Mouse (Mus musculus): Measurements from ENCODE around the gene Rpl7l1.

The Rpl7l1 gene

DNA sequence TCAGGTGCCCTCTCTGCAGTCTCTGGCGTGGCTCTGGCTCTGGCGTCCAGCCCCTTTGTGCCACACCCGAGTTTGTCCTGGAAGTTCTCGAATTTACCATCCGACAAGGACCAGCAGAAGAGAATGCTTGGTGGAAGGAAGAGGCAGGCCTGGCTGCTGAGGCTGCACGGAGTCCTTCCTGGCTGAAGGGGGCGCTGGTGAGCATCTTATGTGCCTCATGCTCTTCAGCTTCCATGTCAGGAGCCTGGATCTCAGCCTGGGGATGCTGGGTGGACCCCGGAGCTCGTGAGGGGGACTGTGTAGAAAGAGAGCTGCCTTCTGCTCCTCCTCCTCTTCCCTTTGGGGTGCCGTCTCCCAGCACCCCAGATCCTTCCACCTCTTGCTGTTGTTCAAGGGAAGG is 46.3 kb downstream of the Rpl7l1 start:
- no peak for DNase-seq (ENCODE audit: low spot score)

DNA sequence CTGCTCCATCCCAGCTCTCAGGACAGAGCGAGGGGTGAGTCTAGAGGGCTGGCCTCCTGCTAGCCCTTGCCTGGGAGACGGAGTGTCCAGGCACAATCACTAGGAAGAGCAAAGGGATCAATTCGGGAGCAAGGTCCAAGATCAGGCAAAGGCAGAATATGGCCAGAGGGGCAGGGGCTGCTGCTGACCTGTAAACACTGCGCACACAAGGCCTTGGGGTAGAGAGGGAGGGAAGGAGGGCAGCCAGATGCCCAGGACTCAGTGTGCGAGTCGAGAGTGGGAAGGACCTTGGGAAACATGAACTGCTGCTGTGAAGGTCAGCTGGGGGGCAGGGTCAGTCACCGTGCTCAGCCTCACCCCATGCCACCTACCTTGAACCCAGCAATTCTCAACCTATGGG is 47.2 kb downstream of the Rpl7l1 start:
- no peak for DNase-seq (ENCODE audit: low spot score)

DNA sequence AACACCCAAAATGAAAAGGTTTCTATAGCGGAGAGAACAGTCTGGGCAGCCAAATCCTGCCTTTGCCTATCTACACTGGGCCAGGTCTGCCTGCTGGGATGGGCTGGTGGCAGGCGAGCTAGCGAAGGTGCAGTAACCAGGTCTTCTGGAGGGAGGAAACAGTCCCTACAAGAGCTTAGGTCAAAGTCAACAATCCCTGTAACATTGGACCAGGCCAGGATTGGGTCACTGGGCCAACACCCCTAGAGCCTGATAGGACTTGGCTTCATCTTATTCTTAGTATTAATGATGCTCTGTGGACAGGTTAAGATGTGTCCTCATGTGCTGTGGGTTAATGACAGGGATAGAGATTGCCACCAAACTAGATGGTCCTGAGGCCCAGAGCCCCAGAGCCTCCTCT is 48.4 kb downstream of the Rpl7l1 start:
- DNase-seq (ENCODE audit: low spot score) = no peak

DNA sequence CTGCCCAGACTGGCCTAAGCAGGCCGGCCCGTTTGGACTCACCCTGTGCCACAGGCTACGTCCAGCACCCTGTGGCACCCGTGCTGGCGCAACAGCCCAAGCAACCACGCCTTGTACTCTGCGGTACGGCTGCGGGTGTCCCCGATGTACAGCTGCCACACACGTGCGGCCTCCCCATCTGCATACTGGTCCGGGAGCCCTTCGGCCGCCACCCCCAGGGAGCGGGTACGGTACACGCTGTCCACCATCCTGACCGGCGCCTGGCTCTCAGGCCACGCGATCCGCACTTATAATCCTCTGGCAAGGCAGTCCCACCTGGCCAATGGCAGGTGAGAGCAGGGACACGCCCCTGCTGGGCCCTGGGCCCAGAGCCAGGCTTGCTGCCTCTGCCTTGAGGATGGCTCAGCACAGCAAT is 53.6 kb downstream of the Rpl7l1 start, which contains the start of gene Gnmt:
Gene Gnmt (minus strand): TSS at position 265 of the 415 bp plus-strand sequence.
- DNase-seq (ENCODE audit: low spot score) = no peak

DNA sequence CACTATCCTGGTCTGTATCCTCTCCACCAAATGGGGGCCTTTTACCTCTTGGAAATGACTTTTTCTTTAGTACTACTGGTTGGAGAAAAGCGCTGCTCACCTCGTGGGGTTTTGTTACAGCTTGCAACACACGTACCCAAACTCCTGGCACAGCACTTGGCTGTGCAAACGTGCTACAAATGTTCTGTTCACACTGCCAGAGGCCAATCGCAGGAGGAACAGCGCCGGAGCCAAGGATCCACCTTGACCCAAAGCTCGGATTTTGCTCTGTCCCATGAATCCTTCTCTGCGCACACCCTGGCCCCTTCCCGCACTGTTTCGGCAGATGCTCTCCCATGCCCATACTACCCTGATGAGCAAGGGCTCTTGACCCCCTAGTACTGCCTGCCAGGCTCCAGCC is 54.0 kb downstream of the Rpl7l1 start:
- DNase-seq (ENCODE audit: low spot score) = no peak

DNA sequence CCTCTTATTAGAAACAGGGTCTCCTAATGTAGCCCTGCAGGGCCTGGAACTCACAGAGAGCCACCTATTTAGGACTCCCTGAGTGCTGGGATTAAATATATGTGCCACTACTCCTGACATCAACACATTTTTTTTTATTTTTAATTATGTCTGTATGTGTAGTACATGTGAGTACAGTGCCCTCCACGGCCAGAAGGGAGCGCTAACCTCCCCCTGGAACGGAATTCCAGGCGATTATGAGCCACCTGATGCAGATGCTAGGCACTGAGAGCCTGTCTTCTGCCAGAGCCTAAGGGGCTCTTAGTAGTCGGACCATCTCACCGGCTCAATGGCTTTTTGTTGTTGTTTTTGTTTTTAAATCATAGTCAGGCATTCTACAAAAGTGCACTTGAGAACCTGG is 54.5 kb downstream of the Rpl7l1 start:
- no peak for DNase-seq (ENCODE audit: low spot score)

DNA sequence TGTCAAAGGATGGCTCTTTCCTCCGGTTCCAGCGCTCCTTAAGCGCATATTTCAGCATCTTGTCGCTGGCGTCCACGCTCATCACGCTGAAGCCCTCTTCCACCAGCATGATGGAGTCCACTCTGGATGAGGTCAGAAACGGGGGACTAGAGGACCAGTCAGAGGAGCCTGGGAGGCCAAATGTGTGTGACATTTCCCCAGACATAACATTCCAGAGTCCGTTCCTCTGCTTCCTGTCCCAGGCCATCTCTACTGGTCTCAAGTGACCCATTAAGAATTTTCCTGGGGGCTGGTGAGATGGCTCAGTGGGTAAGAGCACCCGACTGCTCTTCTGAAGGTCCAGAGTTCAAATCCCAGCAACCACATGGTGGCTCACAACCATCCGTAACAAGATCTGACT is 55.2 kb downstream of the Rpl7l1 start:
- no peak for DNase-seq (ENCODE audit: low spot score)

DNA sequence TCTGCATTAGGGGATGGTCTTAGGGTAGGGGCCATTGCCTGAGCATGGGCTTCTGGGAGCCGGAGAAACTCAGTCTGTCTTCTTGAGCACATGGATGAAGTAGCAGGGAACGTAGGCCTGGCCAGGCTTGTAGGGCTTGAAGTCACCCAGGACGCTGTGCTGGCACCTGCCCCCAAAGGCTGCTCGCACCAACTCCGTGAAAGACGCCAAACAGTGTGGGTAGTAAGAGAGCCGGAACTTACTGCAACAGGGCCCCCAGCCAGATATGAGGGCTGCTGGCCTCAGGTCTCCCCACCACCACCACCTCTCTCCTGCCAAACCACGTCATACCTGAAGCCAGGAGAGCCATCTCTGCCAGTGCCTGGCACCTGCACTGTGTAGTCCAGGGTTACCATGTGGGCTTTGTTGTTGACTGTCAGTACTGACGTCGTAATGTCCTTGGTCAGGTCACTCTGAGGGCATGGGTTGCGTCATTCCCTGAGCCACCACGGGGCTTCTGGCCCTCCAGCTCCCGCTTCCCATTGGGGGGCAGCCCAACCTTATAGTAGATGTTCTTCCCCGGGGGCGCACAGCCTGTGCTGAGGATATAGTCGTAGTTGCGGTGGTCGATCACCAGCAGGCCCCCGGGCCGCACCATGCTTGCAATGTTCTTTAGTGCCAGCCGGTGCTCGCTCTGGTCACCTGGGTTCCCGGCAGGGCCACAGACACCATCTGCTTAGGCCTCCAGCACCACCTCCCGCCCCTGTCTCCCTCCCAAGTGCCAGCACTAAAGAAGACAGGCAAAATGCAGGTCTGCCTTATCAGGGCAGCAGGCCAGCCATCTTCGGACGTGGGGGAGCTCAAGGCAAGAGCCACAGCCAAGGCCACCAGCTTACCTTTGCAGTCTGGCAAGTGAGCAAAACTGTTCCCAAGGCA is 56.5 kb downstream of the Rpl7l1 start:
- DNase-seq (ENCODE audit: low spot score) = no peak

DNA sequence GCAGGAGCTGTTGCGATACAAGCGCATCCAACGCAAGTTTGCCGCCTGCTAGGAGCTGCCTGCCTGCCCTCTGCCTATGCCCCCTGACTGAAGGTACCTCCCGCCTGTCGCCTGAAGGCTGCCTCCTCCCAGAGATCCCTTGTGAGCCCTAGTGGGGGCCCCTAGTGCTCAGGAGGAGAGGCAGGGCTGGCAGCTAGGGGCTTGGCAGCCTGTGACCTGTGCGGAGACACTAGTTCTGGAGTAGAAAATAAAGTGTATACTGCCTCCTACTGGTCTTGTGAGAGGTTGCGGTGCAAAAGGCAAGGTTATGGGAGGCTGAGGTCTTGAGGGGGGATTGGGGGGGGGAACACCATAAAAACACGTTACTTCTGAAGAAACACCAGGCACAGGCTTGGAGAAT is 57.2 kb downstream of the Rpl7l1 start:
- no peak for DNase-seq (ENCODE audit: low spot score)

DNA sequence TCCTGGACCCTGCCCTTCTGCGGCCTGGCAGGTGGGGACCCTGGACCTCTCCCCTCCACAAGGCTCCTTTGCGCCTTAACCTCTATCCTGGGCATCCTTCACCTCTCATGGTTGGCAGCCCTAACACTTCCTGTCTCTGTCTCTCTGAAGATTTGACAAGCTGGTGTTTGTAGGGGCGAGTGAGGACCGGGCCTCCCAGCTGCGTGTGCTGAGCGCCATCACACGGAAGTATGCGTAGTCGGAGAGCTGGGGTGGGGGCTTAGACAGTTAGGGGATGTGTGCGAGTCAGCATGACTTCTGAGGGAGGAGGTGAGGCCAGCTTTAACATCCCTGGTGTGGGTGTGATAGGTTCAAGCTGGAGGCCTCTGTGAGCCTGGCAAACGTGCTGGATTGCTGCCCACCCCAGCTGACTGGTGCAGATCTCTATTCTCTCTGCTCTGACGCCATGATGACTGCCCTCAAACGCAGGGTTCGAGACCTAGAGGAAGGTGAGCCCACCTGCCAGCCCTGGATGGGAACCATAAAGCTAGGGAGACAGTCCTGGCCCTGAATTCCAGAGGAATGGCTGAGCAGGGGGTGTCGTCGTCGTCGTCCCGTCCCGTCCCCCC is 57.9 kb downstream of the Rpl7l1 start:
- no peak for DNase-seq (ENCODE audit: low spot score)

Data from layer of hippocampus, adult 9-10 months (tissue).